Mouse (Mus musculus): ENCODE data around the gene Esrrg. TPM values are rescaled to one million over a fixed set of nuclear protein-coding genes. Genes with fewer than 3 reads are reported as not detected.

Esrrg gene
- polyA plus RNA-seq, 1 experiment, result 1.0 TPM

GRCm38 (mm10) chr1:187836876-187837275, 228.3 kb downstream of the Esrrg start:
- no peaks in the 10 kb centered on the region for H3K4me1 ChIP-seq (replicated peaks; ENCODE audit: control insufficient read depth, insufficient read depth, low read length)
- WGBS, result 40% methylated on average over 7 of the region's 7 CpGs
- TF ChIP-seq POLR2A (IDR thresholded peaks at IDR 0.05; ENCODE audit: control insufficient read depth, extremely low read depth, insufficient read depth, low read length, poor library complexity), result no peak
- TF ChIP-seq CTCF (IDR thresholded peaks at IDR 0.05; ENCODE audit: borderline replicate concordance, control insufficient read depth, extremely low read depth, insufficient read depth, low read length, poor library complexity), result no peak
- no peak overlapping the region for H3K27ac ChIP-seq (ENCODE audit: control insufficient read depth, insufficient read depth, low read length)
- no peak for DNase-seq
- no peaks in the 10 kb centered on the region for H3K27me3 ChIP-seq (ENCODE audit: control insufficient read depth, insufficient read depth, low read length)
- no peaks in the 10 kb centered on the region for H3K36me3 ChIP-seq (ENCODE audit: control insufficient read depth, insufficient read depth, low read length)
- H3K4me3 ChIP-seq (ENCODE audit: control insufficient read depth, insufficient read depth, low read length), result no peak overlapping the region

- no peak overlapping the region for H3K4me3 ChIP-seq (ENCODE audit: control insufficient read depth, insufficient read depth, low read length)
- TF ChIP-seq CTCF (IDR thresholded peaks at IDR 0.05; ENCODE audit: borderline replicate concordance, control insufficient read depth, extremely low read depth, insufficient read depth, low read length, poor library complexity), result no peak
- no peak for TF ChIP-seq POLR2A (IDR thresholded peaks at IDR 0.05; ENCODE audit: control insufficient read depth, extremely low read depth, insufficient read depth, low read length, poor library complexity)
- DNase-seq, result no peak
- WGBS, result 85% methylated on average over 8 of the region's 8 CpGs
- H3K27ac ChIP-seq (ENCODE audit: control insufficient read depth, insufficient read depth, low read length), result no peak overlapping the region
- no peaks in the 10 kb centered on the region for H3K27me3 ChIP-seq (ENCODE audit: control insufficient read depth, insufficient read depth, low read length)
- H3K36me3 ChIP-seq (ENCODE audit: control insufficient read depth, insufficient read depth, low read length), result no peaks in the 10 kb centered on the region
- no peaks in the 10 kb centered on the region for H3K4me1 ChIP-seq (replicated peaks; ENCODE audit: control insufficient read depth, insufficient read depth, low read length)
These were observed 233.0 kb downstream of the Esrrg start for GRCm38 (mm10) chr1:187841629-187842028.

GRCm38 (mm10) chr1:187842702-187843101, 234.1 kb downstream of the Esrrg start:
- 97% methylated on average over 5 of the region's 5 CpGs for WGBS
- Histone ChIP-seq H3K27me3 (ENCODE audit: control insufficient read depth, insufficient read depth, low read length) (no peaks in the 10 kb centered on the region), H3K4me3 (ENCODE audit: control insufficient read depth, insufficient read depth, low read length) (no peak overlapping the region), H3K36me3 (ENCODE audit: control insufficient read depth, insufficient read depth, low read length) (no peaks in the 10 kb centered on the region), H3K27ac (ENCODE audit: control insufficient read depth, insufficient read depth, low read length) (no peak overlapping the region), H3K4me1 (replicated peaks; ENCODE audit: control insufficient read depth, insufficient read depth, low read length) (no peaks in the 10 kb centered on the region)
- TF ChIP-seq POLR2A (IDR thresholded peaks at IDR 0.05; ENCODE audit: control insufficient read depth, extremely low read depth, insufficient read depth, low read length, poor library complexity) (no peak), CTCF (IDR thresholded peaks at IDR 0.05; ENCODE audit: borderline replicate concordance, control insufficient read depth, extremely low read depth, insufficient read depth, low read length, poor library complexity) (no peak)
- DNase-seq, result no peak

- 50% methylated on average over 8 of the region's 8 CpGs for WGBS
- H3K4me1 ChIP-seq (replicated peaks; ENCODE audit: control insufficient read depth, insufficient read depth, low read length), result no peaks in the 10 kb centered on the region
- H3K27me3 ChIP-seq (ENCODE audit: control insufficient read depth, insufficient read depth, low read length), result no peaks in the 10 kb centered on the region
- no peak for TF ChIP-seq POLR2A (IDR thresholded peaks at IDR 0.05; ENCODE audit: control insufficient read depth, extremely low read depth, insufficient read depth, low read length, poor library complexity)
- TF ChIP-seq CTCF (IDR thresholded peaks at IDR 0.05; ENCODE audit: borderline replicate concordance, control insufficient read depth, extremely low read depth, insufficient read depth, low read length, poor library complexity), result no peak
- DNase-seq, result no peak
- no peak overlapping the region for H3K27ac ChIP-seq (ENCODE audit: control insufficient read depth, insufficient read depth, low read length)
- no peak overlapping the region for H3K4me3 ChIP-seq (ENCODE audit: control insufficient read depth, insufficient read depth, low read length)
- H3K36me3 ChIP-seq (ENCODE audit: control insufficient read depth, insufficient read depth, low read length), result no peaks in the 10 kb centered on the region
These were observed 245.6 kb downstream of the Esrrg start for GRCm38 (mm10) chr1:187854148-187854547.

- Histone ChIP-seq H3K27me3 (ENCODE audit: control insufficient read depth, insufficient read depth, low read length) (no peaks in the 10 kb centered on the region), H3K36me3 (ENCODE audit: control insufficient read depth, insufficient read depth, low read length) (no peaks in the 10 kb centered on the region), H3K27ac (ENCODE audit: control insufficient read depth, insufficient read depth, low read length) (no peak overlapping the region), H3K4me1 (replicated peaks; ENCODE audit: control insufficient read depth, insufficient read depth, low read length) (no peaks in the 10 kb centered on the region), H3K4me3 (ENCODE audit: control insufficient read depth, insufficient read depth, low read length) (no peak overlapping the region)
- no peak for DNase-seq
- TF ChIP-seq CTCF (IDR thresholded peaks at IDR 0.05; ENCODE audit: borderline replicate concordance, control insufficient read depth, extremely low read depth, insufficient read depth, low read length, poor library complexity) (no peak), POLR2A (IDR thresholded peaks at IDR 0.05; ENCODE audit: control insufficient read depth, extremely low read depth, insufficient read depth, low read length, poor library complexity) (no peak)
- WGBS, result 88% methylated on average over 5 of the region's 5 CpGs
These were observed 253.7 kb downstream of the Esrrg start for GRCm38 (mm10) chr1:187862339-187862738.

GRCm38 (mm10) chr1:187868427-187868826, 259.8 kb downstream of the Esrrg start:
- DNase-seq, result no peak
- Histone ChIP-seq H3K4me3 (ENCODE audit: control insufficient read depth, insufficient read depth, low read length) (no peak overlapping the region), H3K4me1 (replicated peaks; ENCODE audit: control insufficient read depth, insufficient read depth, low read length) (no peaks in the 10 kb centered on the region), H3K27me3 (ENCODE audit: control insufficient read depth, insufficient read depth, low read length) (no peaks in the 10 kb centered on the region), H3K36me3 (ENCODE audit: control insufficient read depth, insufficient read depth, low read length) (no peaks in the 10 kb centered on the region), H3K27ac (ENCODE audit: control insufficient read depth, insufficient read depth, low read length) (no peak overlapping the region)
- TF ChIP-seq CTCF (IDR thresholded peaks at IDR 0.05; ENCODE audit: borderline replicate concordance, control insufficient read depth, extremely low read depth, insufficient read depth, low read length, poor library complexity), result no peak
- TF ChIP-seq POLR2A (IDR thresholded peaks at IDR 0.05; ENCODE audit: control insufficient read depth, extremely low read depth, insufficient read depth, low read length, poor library complexity), result no peak
- 23% methylated on average over 7 of the region's 7 CpGs for WGBS

GRCm38 (mm10) chr1:187872208-187872607, 263.6 kb downstream of the Esrrg start:
- H3K4me3 ChIP-seq (ENCODE audit: control insufficient read depth, insufficient read depth, low read length), result no peak overlapping the region
- no peaks in the 10 kb centered on the region for H3K27me3 ChIP-seq (ENCODE audit: control insufficient read depth, insufficient read depth, low read length)
- no peaks in the 10 kb centered on the region for H3K36me3 ChIP-seq (ENCODE audit: control insufficient read depth, insufficient read depth, low read length)
- 67% methylated on average over 8 of the region's 8 CpGs for WGBS
- no peak for DNase-seq
- H3K4me1 ChIP-seq (replicated peaks; ENCODE audit: control insufficient read depth, insufficient read depth, low read length), result no peaks in the 10 kb centered on the region
- TF ChIP-seq CTCF (IDR thresholded peaks at IDR 0.05; ENCODE audit: borderline replicate concordance, control insufficient read depth, extremely low read depth, insufficient read depth, low read length, poor library complexity) (no peak), POLR2A (IDR thresholded peaks at IDR 0.05; ENCODE audit: control insufficient read depth, extremely low read depth, insufficient read depth, low read length, poor library complexity) (no peak)
- H3K27ac ChIP-seq (ENCODE audit: control insufficient read depth, insufficient read depth, low read length), result no peak overlapping the region
